Mouse (Mus musculus) stomach, postnatal 0 days (tissue): ENCODE measurements around the gene Snap91.

Experiments used
- CTCF ChIP-seq: IDR thresholded peaks from 2 replicates; pipeline ENCODE4 v1.5.1; 2016; ENCODE audit warnings: antibody characterized with exemption, low read depth, mild to moderate bottlenecking, moderate library complexity
- EP300 ChIP-seq: optimal IDR thresholded peaks from 2 replicates; pipeline ENCODE3; 2016; ENCODE audit warnings: antibody characterized with exemption

DNA sequence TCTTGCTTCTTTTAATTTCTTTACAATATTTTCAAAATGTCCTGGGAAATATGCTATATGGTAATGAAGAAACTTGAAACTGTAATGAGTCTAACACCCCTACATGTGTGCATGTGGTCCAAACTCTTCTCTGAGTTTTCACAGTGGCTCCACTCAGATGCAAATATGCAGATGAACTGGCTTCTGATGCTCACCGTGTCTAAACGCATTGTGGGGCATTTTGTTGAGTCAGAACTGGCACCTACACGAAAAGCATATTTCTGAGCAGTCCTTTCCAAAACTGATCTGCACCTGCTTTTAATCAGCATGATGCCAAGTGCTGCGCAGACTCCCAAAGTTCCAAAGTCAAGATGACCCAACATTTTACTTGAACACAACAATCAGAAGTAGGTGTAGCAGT lies 82.9 kb downstream of the Snap91 start:
- TF ChIP-seq CTCF = no peak
- TF ChIP-seq EP300 = no peak
